Mouse (Mus musculus) olfactory bulb, adult 2 months (tissue): ENCODE data around the gene Pabpc1l. TPM values are rescaled to one million over a fixed set of nuclear protein-coding genes. Genes with fewer than 3 reads are reported as not detected.

Source experiments
- H3K27ac ChIP-seq: fragments of 200-500 bp; 2 replicates; pipeline ENCODE4 v1.5.1; 2012; ENCODE audit warnings: low read depth, low read length; ENCODE audit not compliant: insufficient read depth
- H3K4me1 ChIP-seq: fragments of 200-500 bp; 2 replicates; pipeline ENCODE4 v1.6.1; 2012; ENCODE audit warnings: low read length; ENCODE audit not compliant: control insufficient read depth, insufficient read depth
- H3K4me3 ChIP-seq: fragments of 200-500 bp; 2 replicates; pipeline ENCODE4 v1.5.1; 2012; ENCODE audit warnings: mild to moderate bottlenecking, low read depth, low read length, moderate library complexity; ENCODE audit not compliant: insufficient read depth
- CTCF ChIP-seq: fragments of 200-500 bp; IDR thresholded peaks from 2 replicates; pipeline ENCODE4 v1.5.1; 2012; ENCODE audit warnings: low read depth, mild to moderate bottlenecking, low read length, moderate library complexity; ENCODE audit not compliant: insufficient read depth
- POLR2A ChIP-seq: fragments of 200-500 bp; IDR thresholded peaks from 2 replicates; pipeline ENCODE4 v1.6.1; 2012; ENCODE audit warnings: mild to moderate bottlenecking, low read depth, low read length, moderate library complexity; ENCODE audit not compliant: insufficient read depth
- WGBS: fragments of 180-500 bp; shearing (Covaris S2); methylation state at CpG from one replicate; pipeline ENCODE4 v1.1.7; 2018; 5-methylcytosine and 5-hydroxymethylcytosine counted together
- polyA plus RNA-seq: library from polyadenylated mRNA; stranded (reverse); fragments of >200 nt; gene quantifications from 2 replicates; pipeline ENCODE4 v1.2.4, GENCODE M21; 2012; ENCODE audit warnings: low replicate concordance; ENCODE audit not compliant: missing spikeins, insufficient read depth, insufficient read length

Pabpc1l gene
- polyA plus RNA-seq, 1 experiment: not detected

GRCm38 (mm10) chr2:164002637-164003036 is 22.6 kb upstream of the Pabpc1l start:
- TF ChIP-seq CTCF (no peak), POLR2A (no peak)
- Histone ChIP-seq H3K27ac (no peak overlapping the region), H3K4me1 (peaks cover 24% of the 10 kb centered on the region), H3K4me3 (no peak overlapping the region)
- WGBS: 83% methylated on average over 3 of the region's 3 CpGs

GRCm38 (mm10) chr2:164004503-164004902 is 20.7 kb upstream of the Pabpc1l start:
- H3K27ac ChIP-seq: no peak overlapping the region
- WGBS: 75% methylated on average over 5 of the region's 5 CpGs
- peaks cover 22% of the 10 kb centered on the region for H3K4me1 ChIP-seq
- TF ChIP-seq CTCF (no peak), POLR2A (no peak)
- no peak overlapping the region for H3K4me3 ChIP-seq

GRCm38 (mm10) chr2:164006932-164007331 is 18.3 kb upstream of the Pabpc1l start:
- whole genome bisulfite sequencing: 87% methylated on average over 10 of the region's 10 CpGs
- TF ChIP-seq POLR2A (no peak), CTCF (no peak)
- Histone ChIP-seq H3K27ac (no peak overlapping the region), H3K4me3 (no peak overlapping the region), H3K4me1 (peaks cover 21% of the 10 kb centered on the region)

GRCm38 (mm10) chr2:164007547-164007946 is 17.7 kb upstream of the Pabpc1l start:
- TF ChIP-seq CTCF: no peak
- no peak for TF ChIP-seq POLR2A
- H3K27ac ChIP-seq: no peak overlapping the region
- 93% methylated on average over 8 of the region's 8 CpGs for WGBS
- H3K4me1 ChIP-seq: peaks cover 21% of the 10 kb centered on the region
- H3K4me3 ChIP-seq: no peak overlapping the region

GRCm38 (mm10) chr2:164007987-164008545 is 17.2 kb upstream of the Pabpc1l start:
- H3K4me1 ChIP-seq: peaks cover 17% of the 10 kb centered on the region
- TF ChIP-seq CTCF (no peak), POLR2A (no peak)
- 36% methylated on average over 2 of the region's 2 CpGs for WGBS

GRCm38 (mm10) chr2:164009227-164009626 is 16.0 kb upstream of the Pabpc1l start:
- Histone ChIP-seq H3K27ac (no peak overlapping the region), H3K4me1 (peaks cover 17% of the 10 kb centered on the region), H3K4me3 (no peak overlapping the region)
- WGBS: 81% methylated on average over 6 of the region's 6 CpGs
- no peak for TF ChIP-seq POLR2A
- TF ChIP-seq CTCF: no peak

More at GRCm38 (mm10) chr2:164007987-164008545, 17.2 kb upstream of the Pabpc1l start:
- Histone ChIP-seq H3K27ac (no peak overlapping the region), H3K4me3 (no peak overlapping the region)

GRCm38 (mm10) chr2:164010496-164010895 is 14.8 kb upstream of the Pabpc1l start:
- Histone ChIP-seq H3K27ac (no peak overlapping the region), H3K4me1 (peaks cover 10% of the 10 kb centered on the region; the same call in 1 of the 2 replicates), H3K4me3 (no peak overlapping the region)
- 84% methylated on average over 5 of the region's 5 CpGs for WGBS
- TF ChIP-seq CTCF (no peak), POLR2A (no peak)

- Histone ChIP-seq H3K4me1 (peaks cover 10% of the 10 kb centered on the region; the same call in 1 of the 2 replicates), H3K4me3 (no peak overlapping the region), H3K27ac (no peak overlapping the region)
- no peak for TF ChIP-seq CTCF
- no peak for TF ChIP-seq POLR2A
- 89% methylated on average over 3 of the region's 3 CpGs for WGBS
These were observed 14.3 kb upstream of the Pabpc1l start for GRCm38 (mm10) chr2:164010944-164011343.

GRCm38 (mm10) chr2:164015304-164015703 is 9.9 kb upstream of the Pabpc1l start:
- WGBS: 90% methylated on average over 16 of the region's 16 CpGs
- TF ChIP-seq POLR2A (no peak), CTCF (no peak)
- no peak overlapping the region for H3K27ac ChIP-seq

GRCm38 (mm10) chr2:164018910-164019309 is 6.3 kb upstream of the Pabpc1l start:
- Histone ChIP-seq H3K4me3 (no peak overlapping the region), H3K4me1 (no peaks in the 10 kb centered on the region), H3K27ac (no peak overlapping the region)
- WGBS: 93% methylated on average over 3 of the region's 3 CpGs
- TF ChIP-seq POLR2A: no peak
- TF ChIP-seq CTCF: no peak

More at GRCm38 (mm10) chr2:164015304-164015703, 9.9 kb upstream of the Pabpc1l start:
- H3K4me3 ChIP-seq: no peak overlapping the region
- H3K4me1 ChIP-seq: peaks cover 6% of the 10 kb centered on the region; the same call in 1 of the 2 replicates
